Mouse (Mus musculus) C2C12 (cell line): ENCODE data around the gene Rbm18.

Source experiments
- CEBPB ChIP-seq: IDR thresholded peaks from one replicate; pipeline ENCODE4 v1.6.1; 2011; ENCODE audit warnings: low read depth, mild to moderate bottlenecking, control low read depth, moderate library complexity
- CTCF ChIP-seq: IDR thresholded peaks from one replicate; pipeline ENCODE4 v1.5.1; 2011; ENCODE audit not compliant: control insufficient read depth, insufficient read depth, insufficient read length
- MAX ChIP-seq: IDR thresholded peaks from one replicate; pipeline ENCODE4 v1.6.1; 2011; ENCODE audit warnings: mild to moderate bottlenecking, control low read depth

- TF ChIP-seq CEBPB (no peak), CTCF (no peak), MAX (no peak)
These were observed 36.0 kb upstream of the Rbm18 start for GRCm38 (mm10) chr2:36172574-36172973.
